In genomic region chr3:152469423-152470200, GRCm38 (mm10) we compare ENCODE assay signal across 1 mouse cellular context.
TF ChIP-seq lines count a peak whose summit lies in the region.

No protein-coding gene starts in this region.

TF ChIP-seq in CH12.LX, 34 proteins besides CTCF, POLR2A, EP300 and RAD21 (continued from another document):
- peak; percentile 96 for TF ChIP-seq MEF2A (IDR thresholded peaks at IDR 0.05; ENCODE audit: borderline replicate concordance, low read depth, low read length)
- TF ChIP-seq NRF1 (IDR thresholded peaks at IDR 0.05; ENCODE audit: low read depth, low read length): no peak
- no peak for TF ChIP-seq HCFC1 (IDR thresholded peaks at IDR 0.05; ENCODE audit: low read depth, low read length)
- peak; percentile 89 for TF ChIP-seq ETS1 (conservative IDR thresholded peaks at IDR 0.05; ENCODE audit: low read depth, low read length)
- TF ChIP-seq SMC3 (IDR thresholded peaks at IDR 0.05; ENCODE audit: low read depth, low read length): no peak
- 0 out of 2 replicates have a peak, but pooled peaks have one; percentile 41 for TF ChIP-seq TCF12 (IDR thresholded peaks at IDR 0.05; ENCODE audit: low read depth, low read length)
- no peak for TF ChIP-seq ZKSCAN1 (IDR thresholded peaks at IDR 0.05; ENCODE audit: borderline replicate concordance, low read depth, low read length)
- no peak for TF ChIP-seq KAT2A (IDR thresholded peaks at IDR 0.05; ENCODE audit: insufficient replicate concordance, low read length)
- no peak for TF ChIP-seq CHD1 (IDR thresholded peaks at IDR 0.05; ENCODE audit: low read depth, low read length)
- TF ChIP-seq MAZ (IDR thresholded peaks at IDR 0.05; ENCODE audit: low read depth, low read length): peak; percentile 41; the same call in 1 of the 2 replicates
- TF ChIP-seq CHD2 (IDR thresholded peaks at IDR 0.05; ENCODE audit: low read length): 0 out of 2 replicates have a peak, but pooled peaks have one; percentile 29
- TF ChIP-seq E2F4 (IDR thresholded peaks at IDR 0.05; ENCODE audit: insufficient replicate concordance, low read depth, low read length): no peak
- TF ChIP-seq USF2 (conservative IDR thresholded peaks at IDR 0.05; ENCODE audit: low read depth, low read length): 0 out of 2 replicates have a peak, but pooled peaks have one; percentile 13
- TF ChIP-seq ELF1 (IDR thresholded peaks at IDR 0.05; ENCODE audit: low read depth, low read length): no peak
- TF ChIP-seq PAX5 (IDR thresholded peaks at IDR 0.05; ENCODE audit: low read length): no peak
- peak; percentile 50; the same call in 1 of the 2 replicates for TF ChIP-seq MYC (IDR thresholded peaks at IDR 0.05; ENCODE audit: low read depth, low read length)
- TF ChIP-seq GABPA (IDR thresholded peaks at IDR 0.05; ENCODE audit: insufficient replicate concordance, low read depth, low read length): no peak
